Mouse (Mus musculus): ENCODE data around the gene Vmn1r54. TPM values are rescaled to one million over a fixed set of nuclear protein-coding genes. Genes with fewer than 3 reads are reported as not detected.
"Not testable (repeated sequence)": the region's sequence is repeated elsewhere in the genome, so short reads cannot be mapped to it uniquely, and the experiment has no call there.

Gene Vmn1r54
- not detected for total RNA-seq (2021)
- long read RNA-seq, experiment 1, result 0 reads
- long read RNA-seq, experiment 2, result 0 reads

- DNase-seq (ENCODE audit: low spot score in 2 of 2), result no peak
Measured at GRCm38 (mm10) chr6:90246000-90246399, at the start of gene Vmn1r54. Gene Vmn1r54, plus strand, starts transcription at chr6:90246300.

GRCm38 (mm10) chr6:90202493-90202892 lies 43.6 kb upstream of the Vmn1r54 start, which contains the start of gene V1ra8:
Gene V1ra8, plus strand, starts transcription at chr6:90202793.
- DNase-seq (ENCODE audit: low spot score in 2 of 2), result not testable (repeated sequence)

- no peak for DNase-seq (ENCODE audit: low spot score in 2 of 2)
Measured at GRCm38 (mm10) chr6:90224338-90224737, 21.8 kb upstream of the Vmn1r54 start, which contains the start of gene Vmn1r53. Gene Vmn1r53, minus strand, starts transcription at chr6:90224438.

DNA sequence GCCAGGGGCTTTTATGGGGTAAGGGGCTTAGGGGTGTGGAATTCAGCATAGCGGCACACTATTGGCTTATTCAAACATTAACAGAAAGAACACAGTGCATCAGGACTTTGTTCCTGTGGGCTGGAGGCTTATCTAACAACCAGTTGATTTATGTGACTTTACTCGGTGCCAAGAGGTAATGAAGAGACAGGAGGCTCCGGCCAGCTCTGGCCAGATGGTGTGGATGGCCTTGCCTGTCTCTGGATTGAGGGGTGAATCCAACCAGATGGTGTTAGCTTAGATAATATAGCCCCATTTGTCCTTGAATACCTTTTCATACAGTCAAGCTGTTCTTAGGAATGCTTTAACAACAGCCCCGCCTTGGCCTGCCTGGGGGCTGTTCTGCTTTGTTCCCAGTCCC lies 14.0 kb upstream of the Vmn1r54 start:
- DNase-seq (ENCODE audit: low spot score in 2 of 2), result not testable (repeated sequence)

- no peak for DNase-seq (ENCODE audit: low spot score in 2 of 2)
Measured at GRCm38 (mm10) chr6:90232681-90233080, 13.4 kb upstream of the Vmn1r54 start.

DNA sequence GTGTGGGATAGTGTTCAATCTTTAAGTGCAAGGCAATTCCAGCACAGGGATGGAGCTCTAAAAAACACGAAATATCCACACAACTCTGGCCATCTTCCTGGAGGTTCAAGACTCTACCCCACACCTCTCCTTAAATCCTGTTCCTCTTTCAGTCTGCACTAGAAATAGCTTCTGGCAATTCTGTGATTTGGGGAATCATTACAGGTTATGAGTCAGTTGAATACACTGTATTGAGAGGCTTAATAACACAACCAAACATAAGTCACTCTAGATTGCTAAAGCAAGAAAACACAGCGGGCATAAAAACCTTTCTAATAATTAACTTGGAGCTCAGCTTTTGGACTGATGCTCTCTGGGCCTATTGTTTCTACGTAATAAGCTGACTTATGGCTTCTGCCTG lies 2.1 kb upstream of the Vmn1r54 start:
- DNase-seq (ENCODE audit: low spot score in 2 of 2), result no peak

DNA sequence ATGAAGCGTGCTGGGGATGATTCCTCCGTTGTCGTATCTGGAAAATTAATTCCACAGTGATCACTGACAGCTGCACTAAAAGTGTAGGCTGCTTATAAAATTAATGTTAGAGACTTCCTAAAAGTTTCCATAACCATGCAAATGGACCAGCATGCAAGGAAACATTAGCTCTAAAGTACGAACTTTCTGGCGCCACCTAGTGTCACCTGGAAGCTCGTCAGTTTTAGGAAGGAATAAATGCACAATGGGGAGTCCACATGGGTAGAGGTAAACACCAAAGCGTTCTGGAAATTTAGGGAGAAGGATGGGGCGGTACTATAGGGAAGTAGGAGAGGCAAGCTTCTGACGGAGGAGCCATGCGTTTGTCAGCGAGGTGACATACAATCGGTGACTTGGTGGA lies 42.2 kb downstream of the Vmn1r54 start:
- DNase-seq (ENCODE audit: low spot score in 2 of 2), result peak; percentile 21 to 28

DNA sequence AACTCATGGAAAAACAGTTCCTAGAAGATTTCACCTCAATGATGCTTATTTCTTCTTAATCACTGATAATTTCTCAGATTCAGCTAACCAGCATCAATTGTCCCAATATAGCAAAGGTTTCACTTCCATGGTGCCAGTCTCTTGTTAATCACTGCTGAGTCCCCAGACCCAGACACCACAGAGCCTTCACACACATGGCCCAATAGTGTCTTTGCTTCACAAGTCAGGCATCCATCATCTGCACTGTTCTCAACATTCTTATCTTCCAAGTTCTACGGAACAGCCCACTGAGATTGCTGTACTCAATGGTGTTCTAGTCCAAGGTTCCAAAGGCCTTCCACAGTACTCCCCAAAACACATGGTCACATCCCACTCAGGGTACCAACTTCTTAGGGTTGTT lies 54.8 kb downstream of the Vmn1r54 start, which contains the start of gene BC048671:
TSS of gene BC048671 (plus strand) at position 301 of the 400 bp plus-strand sequence.
- DNase-seq (ENCODE audit: low spot score in 2 of 2), result no peak

- no peak for DNase-seq (ENCODE audit: low spot score in 2 of 2)
Measured at GRCm38 (mm10) chr6:90306315-90306975, 60.3 kb downstream of the Vmn1r54 start.

- no peak for DNase-seq (ENCODE audit: low spot score in 2 of 2)
Measured at GRCm38 (mm10) chr6:90308839-90309778, 63.0 kb downstream of the Vmn1r54 start.

GRCm38 (mm10) chr6:90315961-90316360 lies 69.9 kb downstream of the Vmn1r54 start:
- DNase-seq (ENCODE audit: low spot score in 2 of 2), result peak; percentile 36 to 55

GRCm38 (mm10) chr6:90317510-90318258 lies 71.6 kb downstream of the Vmn1r54 start:
- DNase-seq (ENCODE audit: low spot score in 2 of 2), result no peak

DNA sequence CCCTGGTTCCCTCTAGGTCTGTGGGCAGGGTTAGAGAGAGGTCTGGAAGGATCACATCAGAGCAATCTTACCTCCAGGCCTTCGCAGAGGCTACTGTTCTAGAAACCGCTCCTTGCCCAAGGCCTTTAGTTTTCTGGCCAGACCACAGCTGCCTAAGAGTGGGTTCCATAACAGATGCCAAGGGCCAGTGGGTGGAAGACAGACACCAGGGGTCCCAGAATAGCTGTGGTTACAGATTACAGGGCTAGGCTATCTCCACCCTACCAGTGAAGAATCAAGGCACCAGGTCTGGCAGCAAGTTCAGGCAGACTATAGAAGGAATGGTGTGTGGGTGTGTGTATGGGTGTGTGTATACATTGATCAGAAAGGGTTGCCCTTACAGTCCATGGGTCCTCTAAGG lies 72.9 kb downstream of the Vmn1r54 start:
- no peak for DNase-seq (ENCODE audit: low spot score in 2 of 2)

DNA sequence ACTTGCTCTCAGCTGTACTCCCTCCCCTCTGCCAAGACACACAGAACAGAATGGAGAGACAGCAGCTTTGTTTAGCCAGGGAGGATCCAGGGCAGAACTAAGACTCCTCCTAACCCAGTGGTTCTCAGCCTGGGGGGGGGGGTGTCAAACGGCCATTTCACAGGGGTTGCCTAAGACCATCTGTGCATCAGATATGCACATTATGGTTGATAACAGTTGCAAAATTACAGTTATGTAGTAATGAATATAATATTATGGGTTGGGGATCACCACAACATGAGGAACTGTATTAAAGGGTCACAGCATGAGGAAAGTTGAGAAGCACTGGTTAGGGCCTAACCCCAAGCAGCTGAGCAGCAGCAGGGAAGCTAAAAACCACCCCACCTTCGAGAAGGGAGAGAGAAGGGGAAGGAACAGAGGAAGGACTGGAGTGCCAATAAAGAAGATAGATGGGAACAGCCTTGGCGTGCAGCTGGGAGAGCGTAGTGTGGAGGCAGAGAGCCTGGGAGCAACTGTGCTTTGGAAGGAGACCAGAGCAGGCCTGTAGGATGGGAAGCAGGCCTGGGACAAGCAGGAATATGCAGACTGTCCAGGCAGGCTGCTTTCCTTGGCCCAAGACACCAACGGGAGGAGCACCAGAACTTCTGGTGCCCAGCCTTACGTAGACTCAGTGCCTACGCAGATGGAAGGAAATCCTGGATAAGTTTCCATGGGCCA lies 73.5 kb downstream of the Vmn1r54 start:
- no peak for DNase-seq (ENCODE audit: low spot score in 2 of 2)

DNA sequence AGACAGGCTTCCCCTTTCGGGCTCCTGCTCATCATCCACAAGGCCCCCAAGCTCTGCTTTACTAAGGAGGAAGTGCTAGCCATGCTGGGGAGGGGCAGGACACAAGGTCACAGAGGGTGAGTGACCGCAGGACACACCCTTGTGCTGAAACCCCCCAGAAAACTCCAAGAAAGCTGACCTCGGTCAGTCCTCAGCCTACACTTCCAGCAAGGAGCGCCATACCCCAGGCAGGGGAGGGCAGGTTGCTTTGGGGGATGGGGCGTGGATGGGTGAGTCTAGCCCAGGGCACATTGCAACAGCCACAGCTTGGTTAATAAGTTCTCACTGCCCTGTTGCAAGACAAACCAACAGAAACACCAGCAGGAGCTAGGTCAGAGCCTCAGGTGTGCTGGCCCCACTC lies 74.3 kb downstream of the Vmn1r54 start:
- DNase-seq (ENCODE audit: low spot score in 2 of 2), result no peak

Other genes starting within 250 kb of the Vmn1r54 start
- gene Vmn1r47, start 230.2 kb upstream of the Vmn1r54 start, total RNA-seq (2021), result not detected
- not detected for gene Vmn1r48, start 209.5 kb upstream of the Vmn1r54 start, total RNA-seq (2021)
- not detected for gene Vmn1r49, start 167.8 kb upstream of the Vmn1r54 start, total RNA-seq (2021)
- gene Vmn1r50, start 144.9 kb upstream of the Vmn1r54 start, total RNA-seq (2021), result not detected
- gene Vmn1r51, start 123.7 kb upstream of the Vmn1r54 start, total RNA-seq (2021), result not detected
- not detected for gene Vmn1r52, start 71.5 kb upstream of the Vmn1r54 start, total RNA-seq (2021)
- not detected for gene V1ra8, start 43.5 kb upstream of the Vmn1r54 start, total RNA-seq (2021)
- not detected for gene Vmn1r53, start 21.9 kb upstream of the Vmn1r54 start, total RNA-seq (2021)
- not detected for gene BC048671, start 54.9 kb downstream of the Vmn1r54 start, total RNA-seq (2021)
- gene Chst13, start 78.9 kb downstream of the Vmn1r54 start, total RNA-seq (2021), result not detected
- not detected for gene Uroc1, start 87.0 kb downstream of the Vmn1r54 start, total RNA-seq (2021)
- 10 to 100 TPM; 30.9 to 31.9 TPM for gene Zxdc, start 123.2 kb downstream of the Vmn1r54 start, total RNA-seq (2021)
- 1 to 10 TPM; 4.9 to 5.3 TPM for gene Cfap100, start 182.5 kb downstream of the Vmn1r54 start, total RNA-seq (2021)
- 10 to 100 TPM; 23.9 to 24.8 TPM for gene Klf15, start 216.3 kb downstream of the Vmn1r54 start, total RNA-seq (2021)
- gene Aldh1l1, start 240.1 kb downstream of the Vmn1r54 start, total RNA-seq (2021), result 10 to 100 TPM; 46.6 to 54.5 TPM

Data from left cerebral cortex, adult 18-20 months (tissue).